Mouse (Mus musculus) left cerebral cortex, adult 11 months (tissue): ENCODE results near the gene Olfr1302.

Experiments used
- DNase-seq: peaks from one replicate; pipeline ENCODE4 v3.0.0; 2022; ENCODE audit warnings: low spot score

The Olfr1302 gene

GRCm38 (mm10) chr2:111777129-111777528 lies at the start of gene Olfr1302:
Gene Olfr1302, plus strand, starts transcription at chr2:111777429.
- no peak for DNase-seq

GRCm38 (mm10) chr2:111750706-111751105 lies 26.5 kb upstream of the Olfr1302 start, which contains the start of gene Olfr1301:
Gene Olfr1301, plus strand, starts transcription at chr2:111751006.
- no peak for DNase-seq

GRCm38 (mm10) chr2:111812936-111813335 lies 35.7 kb downstream of the Olfr1302 start:
- DNase-seq = no peak

GRCm38 (mm10) chr2:111820240-111820639 lies 43.0 kb downstream of the Olfr1302 start, which contains the start of gene Olfr1303:
Gene Olfr1303, minus strand, starts transcription at chr2:111820340.
- DNase-seq = no peak
